Mouse (Mus musculus): Measurements from ENCODE around the gene Manbal. TPM values are rescaled to one million over a fixed set of nuclear protein-coding genes. Genes with fewer than 3 reads are reported as not detected.

Gene Manbal
- total and polyA plus RNA-seq, 2 experiments from 2014 or later = 70.8 to 129 TPM

DNA sequence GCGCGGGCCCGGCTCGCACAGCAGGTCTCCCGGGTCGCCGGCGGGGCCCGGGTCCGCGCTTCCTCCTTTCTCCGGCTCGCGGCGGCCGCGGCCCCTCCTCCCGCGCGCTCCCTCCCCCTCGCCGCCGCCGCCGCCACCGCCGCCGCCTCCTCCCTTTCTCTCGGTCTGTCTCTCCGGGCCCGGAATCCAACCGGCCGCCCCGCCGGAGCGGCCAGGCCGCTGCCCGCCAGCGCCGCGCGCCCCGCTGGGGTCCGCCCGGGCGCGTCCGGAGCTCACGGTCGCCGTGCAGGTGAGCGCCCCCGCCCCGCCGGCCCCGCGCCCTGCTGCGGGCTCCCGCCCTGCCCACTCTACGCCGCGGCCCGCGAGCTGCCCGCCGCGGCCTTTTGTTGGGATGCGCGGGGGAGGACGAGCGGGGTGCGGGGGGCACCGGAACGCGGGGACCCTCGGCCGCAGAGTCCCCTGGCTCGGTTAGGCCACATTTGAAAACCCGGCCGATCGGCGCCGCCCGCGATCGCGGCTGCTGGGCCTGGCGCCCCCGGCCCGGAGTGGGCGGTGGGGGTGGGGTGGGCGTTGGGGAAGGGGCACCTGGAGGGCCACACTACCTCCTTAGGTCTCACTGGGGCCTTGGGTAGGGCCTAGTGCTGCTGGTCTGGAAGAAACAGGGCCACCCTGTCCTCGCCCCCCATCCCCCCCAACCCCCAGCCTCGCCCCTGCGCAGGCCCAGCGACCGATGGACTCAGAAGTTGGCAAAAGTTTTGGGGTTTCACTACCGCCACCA lies 56.9 kb downstream of the Manbal start:
- peak overlapping the region; percentile 94 for H3K27ac ChIP-seq (ENCODE audit: low read depth, low read length)
- no peaks in the 10 kb centered on the region for H3K9me3 ChIP-seq (ENCODE audit: low read length)
- peaks cover 35% of the 10 kb centered on the region for H3K4me1 ChIP-seq (ENCODE audit: insufficient read depth, low read length)
- H3K9ac ChIP-seq (replicated peaks; ENCODE audit: low read length, poor library complexity, severe bottlenecking) = peak overlapping the region; percentile 100
- H3K4me2 ChIP-seq (ENCODE audit: low read depth, low read length, poor library complexity, severe bottlenecking) = peak overlapping the region; percentile 96
- H3K27me3 ChIP-seq (ENCODE audit: insufficient read depth, low read length) = no peaks in the 10 kb centered on the region
- TF ChIP-seq CTCF (IDR thresholded peaks at IDR 0.05) = no peak
- ATAC-seq (ENCODE audit: low FRiP score) = 0 out of 2 replicates have a peak, but pooled peaks have one; percentile 11
- no peak for DNase-seq (ENCODE audit: low spot score)
- peaks cover 10% of the 10 kb centered on the region; the same call in 1 of the 2 replicates for H3K36me3 ChIP-seq (ENCODE audit: insufficient read depth, low read length)
- H3K4me3 ChIP-seq (ENCODE audit: low read depth, low read length) = peak overlapping the region; percentile 86
- WGBS = 1% methylated on average over 48 of the region's 98 CpGs

DNA sequence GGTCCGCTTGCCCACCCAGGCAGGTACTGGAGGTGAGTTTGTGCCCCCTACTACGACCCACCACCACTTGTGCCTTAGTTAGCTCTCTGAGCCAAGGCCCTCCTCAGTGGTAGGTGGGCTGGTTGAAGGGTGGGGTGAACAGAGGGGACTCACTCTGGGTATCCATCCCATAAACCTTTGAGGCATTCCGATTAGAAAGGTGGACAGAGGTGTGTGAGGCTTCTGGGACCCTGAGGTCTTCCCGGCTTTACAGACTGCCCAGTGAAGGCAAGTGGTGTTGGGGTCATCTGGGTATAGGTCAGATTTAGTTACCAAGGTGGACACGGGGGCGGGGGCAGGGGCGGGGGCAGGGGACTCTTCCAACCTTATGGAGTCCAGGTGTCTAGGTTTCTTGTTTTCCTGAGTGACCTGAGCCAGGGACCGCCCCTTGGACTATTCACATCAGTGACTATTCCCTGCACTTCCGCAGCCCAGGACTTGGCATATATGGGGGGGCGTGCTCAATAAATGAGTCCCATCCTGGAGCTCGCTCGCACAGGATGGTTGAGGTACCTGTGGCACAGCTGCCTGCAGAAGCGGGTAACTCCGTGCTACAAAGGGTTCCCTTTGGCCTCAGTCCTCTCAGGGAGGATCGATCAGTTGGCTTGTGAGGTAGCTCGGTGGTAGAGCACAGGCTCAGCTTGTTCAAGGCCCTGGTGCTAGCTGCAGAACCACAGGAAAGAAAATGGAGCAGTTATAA lies 57.7 kb downstream of the Manbal start:
- Histone ChIP-seq H3K4me1 (ENCODE audit: insufficient read depth, low read length) (peaks cover 35% of the 10 kb centered on the region), H3K4me2 (ENCODE audit: low read depth, low read length, poor library complexity, severe bottlenecking) (peak overlapping the region; percentile 96), H3K27ac (ENCODE audit: low read depth, low read length) (peak overlapping the region; percentile 94), H3K9ac (replicated peaks; ENCODE audit: low read length, poor library complexity, severe bottlenecking) (peak overlapping the region; percentile 100), H3K4me3 (ENCODE audit: low read depth, low read length) (peak overlapping the region; percentile 86), H3K36me3 (ENCODE audit: insufficient read depth, low read length) (peaks cover 10% of the 10 kb centered on the region; the same call in 1 of the 2 replicates), H3K9me3 (ENCODE audit: low read length) (no peaks in the 10 kb centered on the region), H3K27me3 (ENCODE audit: insufficient read depth, low read length) (no peaks in the 10 kb centered on the region)
- peak; percentile 8; the same call in 1 of the 2 replicates for ATAC-seq (ENCODE audit: low FRiP score)
- WGBS = 65% methylated on average over 16 of the region's 16 CpGs
- no peak for DNase-seq (ENCODE audit: low spot score)
- TF ChIP-seq CTCF (IDR thresholded peaks at IDR 0.05) = no peak

DNA sequence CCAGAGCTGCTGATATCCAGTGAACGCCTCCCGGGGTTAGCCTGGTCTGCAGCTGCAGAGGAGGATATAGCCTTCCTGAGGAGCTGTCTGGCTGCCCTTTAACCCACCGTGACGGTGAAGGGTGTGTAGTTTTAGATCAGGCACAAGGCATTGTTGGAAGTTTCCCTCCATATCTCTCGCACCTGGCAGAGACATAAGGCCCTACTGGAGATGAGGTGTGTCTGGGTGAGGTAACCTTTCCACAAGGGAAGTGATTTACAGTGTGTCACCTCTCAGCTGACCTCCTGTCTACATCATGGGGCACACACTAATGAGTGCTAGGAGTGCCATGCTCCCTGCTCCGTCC lies 58.2 kb downstream of the Manbal start:
- Histone ChIP-seq H3K9me3 (ENCODE audit: low read length) (no peaks in the 10 kb centered on the region), H3K9ac (replicated peaks; ENCODE audit: low read length, poor library complexity, severe bottlenecking) (no peak overlapping the region), H3K27me3 (ENCODE audit: insufficient read depth, low read length) (no peaks in the 10 kb centered on the region), H3K4me3 (ENCODE audit: low read depth, low read length) (peak overlapping the region; percentile 86), H3K27ac (ENCODE audit: low read depth, low read length) (peak overlapping the region; percentile 20; the same call in 1 of the 2 replicates), H3K4me1 (ENCODE audit: insufficient read depth, low read length) (peaks cover 35% of the 10 kb centered on the region), H3K36me3 (ENCODE audit: insufficient read depth, low read length) (peaks cover 10% of the 10 kb centered on the region), H3K4me2 (ENCODE audit: low read depth, low read length, poor library complexity, severe bottlenecking) (peak overlapping the region; percentile 96)
- no peak for TF ChIP-seq CTCF (IDR thresholded peaks at IDR 0.05)
- 76% methylated on average over 6 of the region's 6 CpGs for WGBS
- DNase-seq (ENCODE audit: low spot score) (no peak), ATAC-seq (ENCODE audit: low FRiP score) (no peak)

DNA sequence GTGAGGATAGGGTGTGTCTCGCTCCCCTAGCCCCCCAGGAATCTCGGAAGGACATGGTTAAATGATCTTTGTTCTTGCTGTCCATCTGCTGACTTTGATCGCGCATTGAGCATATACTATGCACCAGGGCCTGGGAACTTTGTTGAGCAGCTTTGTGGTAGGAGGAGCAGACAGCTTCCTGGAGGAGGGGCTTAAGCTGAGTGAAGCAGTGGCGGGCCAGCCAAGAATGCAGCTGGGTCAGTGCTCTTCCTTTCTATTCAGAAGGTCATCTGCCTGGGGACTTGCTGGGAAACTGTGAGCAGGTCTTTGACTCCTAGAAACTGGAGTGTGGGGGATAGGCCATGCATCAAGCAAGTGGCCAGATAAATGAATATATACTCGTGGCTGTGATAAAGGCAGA lies 58.8 kb downstream of the Manbal start:
- WGBS = 72% methylated on average over 6 of the region's 6 CpGs
- TF ChIP-seq CTCF (IDR thresholded peaks at IDR 0.05) = no peak
- H3K9me3 ChIP-seq (ENCODE audit: low read length) = no peaks in the 10 kb centered on the region
- H3K9ac ChIP-seq (replicated peaks; ENCODE audit: low read length, poor library complexity, severe bottlenecking) = no peak overlapping the region
- peak overlapping the region; percentile 96; the same call in 1 of the 2 replicates for H3K4me2 ChIP-seq (ENCODE audit: low read depth, low read length, poor library complexity, severe bottlenecking)
- H3K36me3 ChIP-seq (ENCODE audit: insufficient read depth, low read length) = peaks cover 10% of the 10 kb centered on the region
- peaks cover 35% of the 10 kb centered on the region for H3K4me1 ChIP-seq (ENCODE audit: insufficient read depth, low read length)
- ATAC-seq (ENCODE audit: low FRiP score) (no peak), DNase-seq (ENCODE audit: low spot score) (peak; percentile 22)
- H3K27me3 ChIP-seq (ENCODE audit: insufficient read depth, low read length) = no peaks in the 10 kb centered on the region
- no peak overlapping the region for H3K4me3 ChIP-seq (ENCODE audit: low read depth, low read length)
- H3K27ac ChIP-seq (ENCODE audit: low read depth, low read length) = no peak overlapping the region

DNA sequence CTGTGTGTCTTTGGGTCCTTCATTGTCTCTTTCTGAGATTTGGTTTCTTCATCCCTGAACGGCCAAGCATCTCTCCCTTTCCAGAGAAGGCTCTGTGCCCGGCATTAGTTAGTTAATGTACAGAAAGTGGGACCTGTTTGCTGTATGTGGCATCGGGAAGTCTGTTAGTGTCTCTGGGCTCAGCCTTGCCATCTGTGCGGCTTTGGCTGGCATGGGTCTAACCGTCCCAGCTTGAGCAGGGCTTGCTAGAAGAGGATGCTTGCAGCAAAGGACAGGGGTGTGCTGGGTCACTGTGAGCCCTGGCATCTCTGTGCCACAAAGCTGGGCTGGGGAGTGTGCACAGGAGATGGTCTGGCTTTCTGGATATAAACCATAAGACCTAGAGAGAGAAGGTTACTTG lies 59.8 kb downstream of the Manbal start:
- WGBS = 81% methylated on average over 5 of the region's 5 CpGs
- peak overlapping the region; percentile 57 for H3K27ac ChIP-seq (ENCODE audit: low read depth, low read length)
- ATAC-seq (ENCODE audit: low FRiP score) (no peak), DNase-seq (ENCODE audit: low spot score) (no peak)
- H3K4me3 ChIP-seq (ENCODE audit: low read depth, low read length) = no peak overlapping the region
- H3K27me3 ChIP-seq (ENCODE audit: insufficient read depth, low read length) = no peaks in the 10 kb centered on the region
- H3K9ac ChIP-seq (replicated peaks; ENCODE audit: low read length, poor library complexity, severe bottlenecking) = peak overlapping the region; percentile 29; the same call in 1 of the 2 replicates
- H3K4me2 ChIP-seq (ENCODE audit: low read depth, low read length, poor library complexity, severe bottlenecking) = peak overlapping the region; percentile 12; the same call in 1 of the 2 replicates
- peaks cover 13% of the 10 kb centered on the region for H3K36me3 ChIP-seq (ENCODE audit: insufficient read depth, low read length)
- peaks cover 40% of the 10 kb centered on the region for H3K4me1 ChIP-seq (ENCODE audit: insufficient read depth, low read length)
- TF ChIP-seq CTCF (IDR thresholded peaks at IDR 0.05) = no peak
- H3K9me3 ChIP-seq (ENCODE audit: low read length) = no peaks in the 10 kb centered on the region

Data from midbrain, postnatal 0 days (tissue).